Mouse (Mus musculus) liver, embryonic 13.5 days (tissue): Measurements from ENCODE around the gene Zfp202. TPM values are rescaled to one million over a fixed set of nuclear protein-coding genes. Genes with fewer than 3 reads are reported as not detected.

Experiments used
- ATAC-seq: fragments of 200-750 bp; cut with Nextera tagmentation; 2 replicates; pipeline ENCODE4 v1.8.0; 2017; ENCODE audit warnings: low read depth, mild to moderate bottlenecking, moderate number of reproducible peaks, moderate library complexity
- DNase-seq: peaks from one replicate; pipeline ENCODE4 v3.0.0; 2022
- H3K27ac ChIP-seq: fragments of 300-500 bp; sonication (generic); 2 replicates; pipeline ENCODE4 v1.5.1; 2015; ENCODE audit warnings: moderate library complexity, mild to moderate bottlenecking, inconsistent platforms
- H3K27me3 ChIP-seq: fragments of 300-500 bp; sonication (generic); 2 replicates; pipeline ENCODE4 v1.6.1; 2015; ENCODE audit warnings: mild to moderate bottlenecking, inconsistent platforms
- H3K36me3 ChIP-seq: fragments of 300-500 bp; sonication (generic); 2 replicates; pipeline ENCODE4 v1.6.1; 2015; ENCODE audit warnings: mild to moderate bottlenecking, inconsistent platforms
- H3K4me1 ChIP-seq: fragments of 300-500 bp; sonication (generic); replicated peaks from 2 replicates; pipeline ENCODE4 v1.6.1; 2015; ENCODE audit warnings: inconsistent platforms
- H3K4me2 ChIP-seq: fragments of 300-500 bp; sonication (generic); 2 replicates; pipeline ENCODE4 v1.6.1; 2015; ENCODE audit warnings: inconsistent platforms, mild to moderate bottlenecking, moderate library complexity
- H3K4me3 ChIP-seq: fragments of 300-500 bp; sonication (generic); replicated peaks from 2 replicates; pipeline ENCODE4 v1.5.1; 2015; ENCODE audit warnings: mild to moderate bottlenecking, inconsistent platforms
- H3K9ac ChIP-seq: fragments of 300-500 bp; sonication (generic); 2 replicates; pipeline ENCODE4 v1.6.1; 2015; ENCODE audit warnings: mild to moderate bottlenecking, inconsistent platforms
- H3K9me3 ChIP-seq: fragments of 300-500 bp; sonication (generic); replicated peaks from 2 replicates; pipeline ENCODE4 v1.6.1; 2016; ENCODE audit warnings: inconsistent platforms
- whole genome bisulfite sequencing: fragments of 180-500 bp; shearing (Covaris S2); methylation state at CpG from one replicate; pipeline ENCODE4 v1.1.7; 2015; ENCODE audit not compliant: insufficient replicate concordance; 5-methylcytosine and 5-hydroxymethylcytosine counted together
- polyA plus RNA-seq: library from polyadenylated mRNA; unstranded; fragments of >200 nt; fragmentation: Nextera tagmentation; extraction: Ambion mirVana; gene quantifications from 2 replicates; pipeline ENCODE4 v1.2.1, GENCODE M21; 2015

Zfp202 gene
- polyA plus RNA-seq, 1 experiment from 2014 or later = 0.93 TPM

DNA sequence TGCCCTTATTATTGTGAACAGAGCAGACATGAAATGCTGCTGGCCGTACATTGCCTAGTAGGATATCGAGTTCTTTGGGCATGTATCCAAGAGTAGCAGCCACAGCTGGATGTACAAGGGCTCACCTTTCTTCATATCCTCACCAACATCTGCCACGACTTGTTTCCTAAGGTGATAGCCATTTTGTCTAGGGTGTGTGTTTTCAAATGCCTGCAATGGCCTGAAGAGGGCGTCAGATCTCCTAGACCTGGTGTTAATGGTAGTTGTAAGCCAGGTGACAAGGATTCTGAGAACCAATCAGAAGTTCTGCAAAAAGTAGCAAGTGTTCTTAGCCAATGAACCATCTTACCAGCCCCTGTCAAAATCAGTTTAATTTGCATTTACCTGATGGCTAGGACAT, 24.5 kb downstream of the Zfp202 start:
- Histone ChIP-seq H3K27ac (no peak overlapping the region), H3K36me3 (peaks cover 7% of the 10 kb centered on the region), H3K4me2 (no peak overlapping the region), H3K27me3 (no peaks in the 10 kb centered on the region), H3K4me3 (no peak overlapping the region), H3K4me1 (no peaks in the 10 kb centered on the region), H3K9me3 (no peaks in the 10 kb centered on the region), H3K9ac (no peak overlapping the region)
- WGBS = 55% methylated on average over 4 of the region's 4 CpGs
- no peak for DNase-seq
- no peak for ATAC-seq

DNA sequence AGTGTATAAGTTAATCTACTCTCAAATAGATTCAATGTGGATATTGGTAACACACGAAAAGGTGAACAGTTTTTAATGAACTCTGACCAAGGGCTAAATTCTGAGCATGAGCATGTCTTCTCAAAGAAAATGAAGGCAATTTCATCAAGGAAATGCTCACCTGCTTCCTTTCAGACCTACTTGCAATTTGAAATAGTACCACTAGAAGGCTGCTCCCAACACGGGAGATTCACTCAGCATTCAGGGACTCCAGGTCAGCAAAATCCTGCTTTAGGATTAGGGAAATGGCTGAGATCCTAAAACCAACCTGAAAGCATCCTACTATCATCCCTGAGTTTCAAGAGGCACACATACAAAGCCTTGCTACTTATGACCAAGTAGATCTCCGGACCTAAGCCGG, 32.2 kb downstream of the Zfp202 start:
- ATAC-seq (no peak), DNase-seq (no peak)
- Histone ChIP-seq H3K9ac (no peak overlapping the region), H3K27me3 (no peaks in the 10 kb centered on the region), H3K4me2 (no peak overlapping the region), H3K9me3 (no peaks in the 10 kb centered on the region), H3K36me3 (no peaks in the 10 kb centered on the region), H3K4me3 (no peak overlapping the region), H3K27ac (no peak overlapping the region), H3K4me1 (no peaks in the 10 kb centered on the region)
- 53% methylated on average over 4 of the region's 4 CpGs for WGBS

GRCm38 (mm10) chr9:40227874-40228789, 36.0 kb downstream of the Zfp202 start:
- Histone ChIP-seq H3K27me3 (no peaks in the 10 kb centered on the region), H3K27ac (no peak overlapping the region), H3K9me3 (no peaks in the 10 kb centered on the region), H3K4me2 (no peak overlapping the region), H3K4me1 (no peaks in the 10 kb centered on the region), H3K36me3 (no peaks in the 10 kb centered on the region), H3K4me3 (no peak overlapping the region), H3K9ac (no peak overlapping the region)
- 50% methylated on average over 10 of the region's 10 CpGs for WGBS
- ATAC-seq (no peak), DNase-seq (no peak)

- Histone ChIP-seq H3K27ac (no peak overlapping the region), H3K4me3 (no peak overlapping the region), H3K9me3 (no peaks in the 10 kb centered on the region), H3K27me3 (no peaks in the 10 kb centered on the region), H3K36me3 (no peaks in the 10 kb centered on the region), H3K4me1 (no peaks in the 10 kb centered on the region), H3K9ac (no peak overlapping the region), H3K4me2 (no peak overlapping the region)
- ATAC-seq = no peak
- WGBS = 24% methylated on average over 6 of the region's 6 CpGs
- DNase-seq = no peak
These were observed 36.8 kb downstream of the Zfp202 start for GRCm38 (mm10) chr9:40228804-40229331.

DNA sequence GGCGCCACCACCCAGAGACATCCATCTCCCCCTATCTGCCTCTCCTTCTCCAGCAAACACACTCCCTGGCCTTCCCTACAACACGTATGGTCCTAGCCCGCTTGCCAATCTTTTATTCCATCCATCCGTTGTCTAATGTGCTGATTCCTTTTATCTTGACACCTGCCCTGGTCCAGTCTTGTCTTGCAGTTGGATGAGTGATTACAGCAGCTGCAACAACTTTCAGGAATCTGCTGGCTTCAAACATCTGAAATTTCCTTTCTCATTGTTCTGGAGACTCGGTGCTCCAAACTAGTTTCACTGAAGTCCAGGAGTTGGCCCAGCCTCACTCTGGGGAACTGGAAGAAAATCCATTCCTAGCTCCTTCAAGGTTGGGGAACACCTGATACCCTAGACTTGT, 37.4 kb downstream of the Zfp202 start:
- DNase-seq (no peak), ATAC-seq (no peak)
- Histone ChIP-seq H3K4me2 (no peak overlapping the region), H3K4me3 (no peak overlapping the region), H3K4me1 (no peaks in the 10 kb centered on the region), H3K27me3 (no peaks in the 10 kb centered on the region), H3K9ac (no peak overlapping the region), H3K9me3 (no peaks in the 10 kb centered on the region), H3K36me3 (no peaks in the 10 kb centered on the region), H3K27ac (no peak overlapping the region)
- 66% methylated on average over 5 of the region's 5 CpGs for WGBS

DNA sequence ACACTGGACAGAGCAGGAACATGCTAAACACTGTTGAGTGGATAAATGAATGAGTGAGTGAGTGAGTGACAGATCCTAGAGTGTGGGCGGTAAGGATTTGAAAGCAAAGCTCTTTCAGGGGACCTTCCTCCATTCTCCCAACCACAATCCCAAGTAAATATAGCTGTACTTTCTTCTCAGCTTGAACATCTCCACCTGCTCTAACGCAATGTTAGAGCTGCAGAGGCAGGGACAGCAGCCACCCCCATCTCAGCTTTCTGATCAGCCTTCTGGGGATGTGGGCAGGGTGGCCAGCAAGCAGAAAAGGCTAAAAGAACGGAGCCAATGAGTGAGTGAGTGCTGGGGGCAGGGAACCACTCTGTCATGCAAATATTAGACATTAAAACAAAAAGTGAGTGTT, 38.9 kb downstream of the Zfp202 start:
- Histone ChIP-seq H3K9me3 (no peaks in the 10 kb centered on the region), H3K4me2 (no peak overlapping the region), H3K27me3 (no peaks in the 10 kb centered on the region), H3K36me3 (no peaks in the 10 kb centered on the region), H3K9ac (no peak overlapping the region), H3K27ac (no peak overlapping the region), H3K4me1 (no peaks in the 10 kb centered on the region), H3K4me3 (no peak overlapping the region)
- WGBS = 59% methylated on average over 3 of the region's 3 CpGs
- DNase-seq (no peak), ATAC-seq (no peak)

- WGBS = 57% methylated on average over 10 of the region's 10 CpGs
- ATAC-seq = no peak
These were observed 42.3 kb downstream of the Zfp202 start for GRCm38 (mm10) chr9:40234233-40235072.

GRCm38 (mm10) chr9:40235220-40235619, 43.1 kb downstream of the Zfp202 start:
- DNase-seq (no peak), ATAC-seq (no peak)
- no peaks in the 10 kb centered on the region for H3K36me3 ChIP-seq
- no peak overlapping the region for H3K27ac ChIP-seq
- no peaks in the 10 kb centered on the region for H3K9me3 ChIP-seq
- H3K9ac ChIP-seq = no peak overlapping the region
- no peak overlapping the region for H3K4me2 ChIP-seq
- WGBS = 65% methylated on average over 7 of the region's 7 CpGs
- H3K27me3 ChIP-seq = peaks cover 6% of the 10 kb centered on the region
- no peaks in the 10 kb centered on the region for H3K4me1 ChIP-seq
- H3K4me3 ChIP-seq = no peak overlapping the region

More at GRCm38 (mm10) chr9:40234233-40235072, 42.3 kb downstream of the Zfp202 start:
- Histone ChIP-seq H3K36me3 (no peaks in the 10 kb centered on the region), H3K4me2 (no peak overlapping the region), H3K27me3 (no peaks in the 10 kb centered on the region), H3K9ac (no peak overlapping the region), H3K4me3 (no peak overlapping the region), H3K27ac (no peak overlapping the region), H3K9me3 (no peaks in the 10 kb centered on the region), H3K4me1 (no peaks in the 10 kb centered on the region)
- no peak for DNase-seq

DNA sequence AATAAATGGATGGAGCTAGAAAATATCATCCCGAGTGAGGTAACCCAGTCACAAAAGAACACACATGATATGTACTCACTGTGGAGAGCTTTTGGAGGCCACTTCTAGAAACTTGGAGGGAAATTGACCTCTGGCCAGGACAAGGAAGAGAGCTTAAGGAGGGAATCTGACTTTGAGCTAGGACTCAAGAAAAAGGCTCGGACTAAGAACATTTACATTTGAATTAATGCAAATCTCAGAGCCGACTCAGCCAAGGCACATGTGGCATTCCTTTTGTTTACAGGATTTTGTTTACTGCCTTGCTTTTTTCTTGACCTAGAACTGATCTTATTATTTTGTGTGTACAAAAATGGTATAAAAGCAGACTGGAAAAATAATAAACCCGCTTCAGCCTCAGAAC, 47.6 kb downstream of the Zfp202 start:
- no peaks in the 10 kb centered on the region for H3K9me3 ChIP-seq
- H3K4me3 ChIP-seq = no peak overlapping the region
- H3K27ac ChIP-seq = no peak overlapping the region
- no peak for DNase-seq
- no peak for ATAC-seq
- WGBS = 31% methylated on average over 4 of the region's 4 CpGs
- H3K27me3 ChIP-seq = peaks cover 20% of the 10 kb centered on the region
- no peaks in the 10 kb centered on the region for H3K4me1 ChIP-seq
- no peaks in the 10 kb centered on the region for H3K36me3 ChIP-seq
- H3K4me2 ChIP-seq = no peak overlapping the region
- H3K9ac ChIP-seq = no peak overlapping the region

DNA sequence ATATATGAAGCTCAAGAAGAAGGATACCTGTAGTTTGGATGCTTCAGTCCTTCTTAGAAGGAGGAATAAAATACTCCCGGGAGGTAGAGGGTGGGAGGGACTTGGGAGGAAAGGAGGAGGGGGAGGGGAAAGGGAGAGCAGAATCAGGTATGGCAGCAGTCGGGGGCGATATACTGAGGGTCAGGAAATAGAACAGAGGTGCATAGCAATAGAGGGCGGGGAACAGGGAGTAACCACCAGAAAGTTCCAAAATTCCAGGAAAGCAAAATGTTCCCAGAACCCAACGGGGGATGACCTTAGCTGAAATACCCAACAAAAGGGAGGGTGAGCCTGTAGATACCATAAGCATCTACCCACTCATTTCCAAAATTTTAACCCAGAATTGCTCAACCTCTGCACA, 48.2 kb downstream of the Zfp202 start:
- DNase-seq (no peak), ATAC-seq (no peak)
- no peak overlapping the region for H3K27ac ChIP-seq
- no peaks in the 10 kb centered on the region for H3K4me1 ChIP-seq
- no peak overlapping the region for H3K4me3 ChIP-seq
- H3K9ac ChIP-seq = no peak overlapping the region
- 19% methylated on average over 5 of the region's 5 CpGs for WGBS
- no peak overlapping the region for H3K4me2 ChIP-seq
- no peaks in the 10 kb centered on the region for H3K36me3 ChIP-seq
- H3K9me3 ChIP-seq = no peaks in the 10 kb centered on the region
- peaks cover 20% of the 10 kb centered on the region for H3K27me3 ChIP-seq

DNA sequence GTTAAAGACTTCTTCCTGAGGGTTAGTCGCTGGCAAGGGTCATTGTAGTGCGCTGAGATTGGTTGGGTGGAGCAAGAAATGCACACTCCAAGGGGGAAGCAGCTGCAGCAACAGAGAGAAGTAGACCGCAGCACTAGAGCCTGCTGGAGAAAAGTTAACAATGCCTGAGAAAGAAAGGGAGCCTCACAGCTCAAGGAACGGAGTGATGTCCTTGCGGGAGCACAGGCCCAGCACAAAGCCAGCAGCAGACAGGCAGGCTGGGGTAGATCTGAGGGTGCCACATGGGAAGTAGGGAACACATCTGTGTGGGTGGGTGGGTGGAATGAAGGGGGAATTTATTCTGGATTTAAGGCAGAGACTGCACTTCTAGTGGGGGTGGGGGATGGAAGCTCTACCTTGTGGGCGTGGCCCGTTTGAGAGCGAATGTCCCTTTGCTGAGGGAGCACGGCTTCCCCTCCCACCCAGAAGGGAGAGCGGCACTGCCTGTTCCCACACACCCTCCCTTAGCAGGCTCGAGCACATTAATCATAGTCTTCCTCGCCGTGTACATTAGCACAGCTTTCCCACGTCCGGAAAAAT, 49.2 kb downstream of the Zfp202 start:
- no peaks in the 10 kb centered on the region for H3K9me3 ChIP-seq
- peaks cover 20% of the 10 kb centered on the region for H3K27me3 ChIP-seq
- ATAC-seq (no peak), DNase-seq (no peak)
- no peak overlapping the region for H3K27ac ChIP-seq
- no peaks in the 10 kb centered on the region for H3K4me1 ChIP-seq
- no peaks in the 10 kb centered on the region for H3K36me3 ChIP-seq
- H3K9ac ChIP-seq = no peak overlapping the region
- WGBS = 2% methylated on average over 15 of the region's 15 CpGs
- H3K4me2 ChIP-seq = peak overlapping the region; percentile 59
- H3K4me3 ChIP-seq = peak overlapping the region; percentile 33
